Mouse (Mus musculus) C2C12 (cell line): Measurements from ENCODE around the gene Sufu. TPM values are rescaled to one million over a fixed set of nuclear protein-coding genes. Genes with fewer than 3 reads are reported as not detected.
A peak's percentile ranks its signal among the peaks of the same experiment; 100 is the strongest.

ENCODE experiments used
- H3K27me3 ChIP-seq: one replicate; pipeline ENCODE4 v1.6.1; 2011; ENCODE audit not compliant: control insufficient read depth, insufficient read depth, insufficient read length
- H3K36me3 ChIP-seq: one replicate; pipeline ENCODE4 v1.6.1; 2011; ENCODE audit not compliant: control insufficient read depth, insufficient read depth
- H3K4me3 ChIP-seq: one replicate; pipeline ENCODE4 v1.5.1; 2011; ENCODE audit warnings: mild to moderate bottlenecking, control low read depth; ENCODE audit not compliant: poor library complexity, insufficient read depth, severe bottlenecking
- H3K79me2 ChIP-seq: one replicate; pipeline ENCODE4 v1.6.1; 2011; ENCODE audit not compliant: control insufficient read depth, insufficient read depth
- H3K79me3 ChIP-seq: one replicate; pipeline ENCODE4 v1.6.1; 2011; ENCODE audit warnings: low read depth, control low read depth
- H3ac ChIP-seq: one replicate; pipeline ENCODE3; 2011; ENCODE audit warnings: low read depth; ENCODE audit not compliant: control insufficient read depth, insufficient read length
- CEBPB ChIP-seq: IDR thresholded peaks from one replicate; pipeline ENCODE4 v1.6.1; 2011; ENCODE audit warnings: low read depth, mild to moderate bottlenecking, control low read depth, moderate library complexity
- CTCF ChIP-seq: IDR thresholded peaks from one replicate; pipeline ENCODE4 v1.5.1; 2011; ENCODE audit not compliant: control insufficient read depth, insufficient read depth, insufficient read length
- FOSL1 ChIP-seq: IDR thresholded peaks from one replicate; pipeline ENCODE4 v1.8.0; 2011; ENCODE audit warnings: mild to moderate bottlenecking, low read length; ENCODE audit not compliant: poor library complexity, insufficient read depth, severe bottlenecking
- MAX ChIP-seq: IDR thresholded peaks from one replicate; pipeline ENCODE4 v1.6.1; 2011; ENCODE audit warnings: mild to moderate bottlenecking, control low read depth
- MYOD1 ChIP-seq: IDR thresholded peaks from one replicate; pipeline ENCODE4 v1.6.1; 2011; ENCODE audit warnings: low read depth; ENCODE audit not compliant: control insufficient read depth, insufficient read length
- MYOG ChIP-seq: IDR thresholded peaks from one replicate; pipeline ENCODE4 v1.6.1; 2011; ENCODE audit not compliant: control insufficient read depth, insufficient read length; ENCODE audit errors: extremely low read depth
- USF1 ChIP-seq: IDR thresholded peaks from one replicate; pipeline ENCODE4 v1.6.1; 2011; ENCODE audit warnings: low read depth, mild to moderate bottlenecking, control low read depth, moderate library complexity
- polyA plus RNA-seq: library from polyadenylated mRNA; unstranded; fragments of >200 nt; fragmentation: generic; extraction: Trizol; gene quantifications from one replicate; pipeline ENCODE4 v1.2.1, GENCODE M21; 2012; ENCODE audit warnings: missing spikeins

Gene Sufu
- polyA plus RNA-seq, 1 experiment, result 17.8 TPM

- TF ChIP-seq MYOD1, result no peak
- TF ChIP-seq CTCF, result no peak
- no peak for TF ChIP-seq MYOG
- Histone ChIP-seq H3K79me2 (peaks cover 58% of the 10 kb centered on the region), H3ac (no peak overlapping the region), H3K27me3 (no peaks in the 10 kb centered on the region), H3K79me3 (no peaks in the 10 kb centered on the region), H3K4me3 (no peak overlapping the region), H3K36me3 (no peaks in the 10 kb centered on the region)
Observed at GRCm38 (mm10) chr19:46445641-46446040, 48.9 kb downstream of the Sufu start.

GRCm38 (mm10) chr19:46446436-46447020 lies 49.8 kb downstream of the Sufu start:
- no peak overlapping the region for H3ac ChIP-seq
- no peak overlapping the region for H3K4me3 ChIP-seq
- H3K79me2 ChIP-seq, result peaks cover 59% of the 10 kb centered on the region
- H3K79me3 ChIP-seq, result no peaks in the 10 kb centered on the region
- peaks cover 6% of the 10 kb centered on the region for H3K36me3 ChIP-seq
- no peak for TF ChIP-seq CTCF
- H3K27me3 ChIP-seq, result no peaks in the 10 kb centered on the region

- Histone ChIP-seq H3K79me3 (no peaks in the 10 kb centered on the region), H3K79me2 (peaks cover 59% of the 10 kb centered on the region), H3ac (no peak overlapping the region), H3K4me3 (no peak overlapping the region), H3K27me3 (no peaks in the 10 kb centered on the region), H3K36me3 (peaks cover 6% of the 10 kb centered on the region)
- TF ChIP-seq FOSL1 (no peak), MYOG (no peak), CTCF (no peak), MAX (no peak), MYOD1 (no peak), USF1 (no peak), CEBPB (no peak)
Observed at GRCm38 (mm10) chr19:46447110-46447509, 50.4 kb downstream of the Sufu start.

- Histone ChIP-seq H3K79me2 (peaks cover 59% of the 10 kb centered on the region), H3K4me3 (no peak overlapping the region), H3K27me3 (no peaks in the 10 kb centered on the region), H3K79me3 (no peaks in the 10 kb centered on the region), H3K36me3 (peaks cover 7% of the 10 kb centered on the region), H3ac (no peak overlapping the region)
- no peak for TF ChIP-seq USF1
- no peak for TF ChIP-seq CTCF
- no peak for TF ChIP-seq MAX
- TF ChIP-seq CEBPB, result no peak
- TF ChIP-seq FOSL1, result no peak
- TF ChIP-seq MYOD1, result no peak
- TF ChIP-seq MYOG, result no peak
Observed at GRCm38 (mm10) chr19:46447911-46448310, 51.2 kb downstream of the Sufu start.

- Histone ChIP-seq H3K36me3 (peaks cover 17% of the 10 kb centered on the region), H3K79me3 (no peaks in the 10 kb centered on the region)
- TF ChIP-seq USF1 (no peak), CEBPB (no peak), FOSL1 (no peak), MYOG (no peak), MAX (no peak), MYOD1 (no peak)
Observed at GRCm38 (mm10) chr19:46449261-46450005, 52.7 kb downstream of the Sufu start.

GRCm38 (mm10) chr19:46452052-46452827 lies 55.5 kb downstream of the Sufu start:
- Histone ChIP-seq H3K4me3 (no peak overlapping the region), H3K36me3 (peaks cover 17% of the 10 kb centered on the region), H3K79me3 (no peaks in the 10 kb centered on the region), H3K27me3 (no peaks in the 10 kb centered on the region), H3ac (no peak overlapping the region), H3K79me2 (peaks cover 34% of the 10 kb centered on the region)
- TF ChIP-seq CTCF (peak; percentile 41), MYOG (no peak), CEBPB (no peak), FOSL1 (no peak), USF1 (no peak), MAX (no peak), MYOD1 (no peak)

More at GRCm38 (mm10) chr19:46449261-46450005, 52.7 kb downstream of the Sufu start:
- Histone ChIP-seq H3ac (no peak overlapping the region), H3K27me3 (no peaks in the 10 kb centered on the region), H3K4me3 (no peak overlapping the region), H3K79me2 (peaks cover 52% of the 10 kb centered on the region)
